In genomic region chr7:43643046-43643652, GRCm38 (mm10) we compare ENCODE assay signal across 34 mouse cellular contexts. TPM values are rescaled to one million over a fixed set of nuclear protein-coding genes. Genes with fewer than 3 reads are reported as not detected.
A peak's percentile ranks its signal among the peaks of the same experiment; 100 is the strongest.
DNase-seq lines count a peak whose midpoint lies in the region; ATAC-seq and TF ChIP-seq lines count a peak whose summit lies in the region.
"Had no signal": no experiment of that assay in that cellular context is flagged by ENCODE, and none has a peak within 500 bp of the region (broad histone marks: within the 10 kb centered on the region; RNA-seq: fewer than 3 reads in every experiment).

No protein-coding gene starts in this region.

- no peak overlapping the region for H3K4me2 ChIP-seq in liver, postnatal 0 days (ENCODE audit: low read depth, low read length)
- H3K4me2 ChIP-seq in midbrain, postnatal 0 days (ENCODE audit: low read depth, low read length, poor library complexity, severe bottlenecking) = no peak overlapping the region
- no peak overlapping the region for H3K4me2 ChIP-seq in heart, embryonic 12.5 days
- H3K4me2 ChIP-seq: forebrain, embryonic 13.5 days; hindbrain, embryonic 12.5 days; limb, embryonic 15.5 days; lung, embryonic 14.5 days; neural tube, embryonic 12.5 days had no signal

- TF ChIP-seq EP300 in liver, postnatal 0 days (IDR thresholded peaks at IDR 0.05; ENCODE audit: low read depth) = no peak

- ATAC-seq in liver, postnatal 0 days = peak; percentile 33; the same call in 1 of the 2 replicates
- no peak for ATAC-seq in midbrain, postnatal 0 days (ENCODE audit: low FRiP score)
- ATAC-seq in heart, embryonic 12.5 days (ENCODE audit: insufficient number of reproducible peaks, low FRiP score) = no peak
- ATAC-seq: forebrain, embryonic 13.5 days; intestine, postnatal 0 days had no signal

- no peaks in the 10 kb centered on the region for H3K36me3 ChIP-seq in spleen, adult 2 months (ENCODE audit: control insufficient read depth, insufficient read depth, low read length)
- H3K36me3 ChIP-seq in liver, postnatal 0 days (replicated peaks; ENCODE audit: insufficient read depth, low read length) = no peaks in the 10 kb centered on the region
- H3K36me3 ChIP-seq in small intestine, adult 2 months (ENCODE audit: control insufficient read depth, insufficient read depth, low read length) = no peaks in the 10 kb centered on the region
- H3K36me3 ChIP-seq in midbrain, postnatal 0 days (ENCODE audit: insufficient read depth, low read length) = no peaks in the 10 kb centered on the region
- no peaks in the 10 kb centered on the region for H3K36me3 ChIP-seq in heart, embryonic 12.5 days
- H3K36me3 ChIP-seq: G1E; hindbrain, embryonic 12.5 days; limb, embryonic 10.5 days; limb, embryonic 15.5 days; neural tube, embryonic 12.5 days had no signal

- DNase-seq in spleen, adult 2 months (ENCODE audit: low read depth in 1 of 2, low spot score in 2 of 2) = no peak
- DNase-seq in spleen, postnatal 10 days (ENCODE audit: low spot score in 2 of 2) = no peak
- DNase-seq in liver, postnatal 0 days = no peak
- DNase-seq in midbrain, postnatal 0 days (ENCODE audit: low spot score) = no peak
- DNase-seq in urinary bladder, postnatal 14 days (ENCODE audit: low spot score) = no peak
- DNase-seq: B cell, adult 2 months; cerebellum, adult 2 months; cerebellum, postnatal 25 days; gastrocnemius, postnatal 36 days; heart, postnatal 14 days; kidney, postnatal 14 days; layer of hippocampus, adult 9-11 months; lung, embryonic 14.5 days; midbrain, embryonic 14.5 days; right cerebral cortex, adult 18-20 months; thymus, postnatal 4 days had no signal

- peak overlapping the region; percentile 15; the same call in 1 of the 2 replicates for H3K27ac ChIP-seq in spleen, adult 2 months (ENCODE audit: insufficient read depth, low read length)
- peak overlapping the region; percentile 83 for H3K27ac ChIP-seq in bone marrow, adult 2 months (ENCODE audit: control insufficient read depth, insufficient read depth, low read depth, low read length, poor library complexity)
- H3K27ac ChIP-seq in liver, postnatal 0 days (ENCODE audit: low read depth) = peak overlapping the region; percentile 72
- peak overlapping the region; percentile 49 for H3K27ac ChIP-seq in small intestine, adult 2 months (ENCODE audit: insufficient read depth, low read depth, low read length)
- H3K27ac ChIP-seq in midbrain, postnatal 0 days (ENCODE audit: low read depth, low read length) = no peak overlapping the region
- H3K27ac ChIP-seq in heart, embryonic 12.5 days (ENCODE audit: poor library complexity, severe bottlenecking) = no peak overlapping the region
- H3K27ac ChIP-seq: forebrain, embryonic 13.5 days; hindbrain, embryonic 12.5 days; limb, embryonic 10.5 days; limb, embryonic 15.5 days; neural tube, embryonic 12.5 days had no signal

- no peaks in the 10 kb centered on the region for H3K4me1 ChIP-seq in spleen, adult 2 months (ENCODE audit: control insufficient read depth, insufficient read depth, insufficient read length)
- H3K4me1 ChIP-seq in bone marrow, adult 2 months (ENCODE audit: control insufficient read depth, insufficient read depth, low read length) = peaks cover 3% of the 10 kb centered on the region; the same call in 1 of the 2 replicates
- no peaks in the 10 kb centered on the region for H3K4me1 ChIP-seq in liver, postnatal 0 days (ENCODE audit: insufficient read depth)
- no peaks in the 10 kb centered on the region; the same call in 1 of the 2 replicates for H3K4me1 ChIP-seq in small intestine, adult 2 months (ENCODE audit: control insufficient read depth, insufficient read depth, insufficient read length, low read length)
- no peaks in the 10 kb centered on the region for H3K4me1 ChIP-seq in midbrain, postnatal 0 days (ENCODE audit: insufficient read depth, low read length)
- H3K4me1 ChIP-seq in heart, embryonic 12.5 days (replicated peaks) = no peaks in the 10 kb centered on the region
- H3K4me1 ChIP-seq: forebrain, embryonic 13.5 days; hindbrain, embryonic 12.5 days; limb, embryonic 10.5 days; limb, embryonic 15.5 days; neural tube, embryonic 12.5 days had no signal

- no peak overlapping the region for H3K4me3 ChIP-seq in spleen, adult 2 months (ENCODE audit: extremely low read depth, insufficient read depth, insufficient read length)
- no peak overlapping the region for H3K4me3 ChIP-seq in bone marrow, adult 2 months (replicated peaks; ENCODE audit: control insufficient read depth, low read depth, low read length)
- no peak overlapping the region for H3K4me3 ChIP-seq in liver, postnatal 0 days (ENCODE audit: low read depth, low read length)
- H3K4me3 ChIP-seq in small intestine, adult 2 months (ENCODE audit: low read depth, low read length) = no peak overlapping the region
- H3K4me3 ChIP-seq in midbrain, postnatal 0 days (ENCODE audit: low read depth, low read length) = no peak overlapping the region
- H3K4me3 ChIP-seq in heart, embryonic 12.5 days = no peak overlapping the region
- H3K4me3 ChIP-seq: forebrain, embryonic 13.5 days; hindbrain, embryonic 12.5 days; limb, embryonic 10.5 days; limb, embryonic 15.5 days; myocyte; neural tube, embryonic 12.5 days had no signal

- H3K9ac ChIP-seq in liver, postnatal 0 days (replicated peaks) = no peak overlapping the region
- no peak overlapping the region for H3K9ac ChIP-seq in midbrain, postnatal 0 days (replicated peaks; ENCODE audit: low read length, poor library complexity, severe bottlenecking)
- H3K9ac ChIP-seq in heart, embryonic 12.5 days = no peak overlapping the region
- H3K9ac ChIP-seq: forebrain, embryonic 13.5 days; hindbrain, embryonic 12.5 days; limb, embryonic 15.5 days; lung, embryonic 14.5 days; neural tube, embryonic 12.5 days had no signal

- no peaks in the 10 kb centered on the region for H3K9me3 ChIP-seq in liver, postnatal 0 days (ENCODE audit: low read length)
- no peaks in the 10 kb centered on the region for H3K9me3 ChIP-seq in midbrain, postnatal 0 days (ENCODE audit: low read length)
- H3K9me3 ChIP-seq in heart, embryonic 12.5 days (replicated peaks) = no peaks in the 10 kb centered on the region
- H3K9me3 ChIP-seq: forebrain, embryonic 13.5 days; G1E; hindbrain, embryonic 12.5 days; limb, embryonic 10.5 days; limb, embryonic 15.5 days; neural tube, embryonic 12.5 days had no signal

- WGBS in spleen, adult 2 months = 73% methylated on average over 17 of the region's 17 CpGs
- WGBS in bone marrow, adult 2 months = 52% methylated on average over 17 of the region's 17 CpGs
- 62% methylated on average over 17 of the region's 17 CpGs for WGBS in liver, postnatal 0 days (ENCODE audit: insufficient replicate concordance)
- 81% methylated on average over 17 of the region's 17 CpGs for whole genome bisulfite sequencing in small intestine, adult 2 months
- WGBS in midbrain, postnatal 0 days = 81% methylated on average over 17 of the region's 17 CpGs
- WGBS in heart, embryonic 12.5 days = 70% methylated on average over 17 of the region's 17 CpGs

- TF ChIP-seq CTCF in spleen, adult 2 months (IDR thresholded peaks at IDR 0.05; ENCODE audit: extremely low read depth, insufficient read depth, insufficient read length, insufficient replicate concordance) = no peak
- no peak for TF ChIP-seq CTCF in bone marrow, adult 2 months (IDR thresholded peaks at IDR 0.05; ENCODE audit: control insufficient read depth, insufficient read depth, low read length)
- TF ChIP-seq CTCF in liver, postnatal 0 days (IDR thresholded peaks at IDR 0.05; ENCODE audit: low read depth) = no peak
- no peak for TF ChIP-seq CTCF in small intestine, adult 2 months (IDR thresholded peaks at IDR 0.05; ENCODE audit: extremely low read depth, insufficient read length, insufficient replicate concordance, low read depth, low read length)
- no peak for TF ChIP-seq CTCF in midbrain, postnatal 0 days (IDR thresholded peaks at IDR 0.05)

- no peak for TF ChIP-seq POLR2A in spleen, adult 2 months (IDR thresholded peaks at IDR 0.05; ENCODE audit: low read depth, low read length)
- no peak for TF ChIP-seq POLR2A in bone marrow, adult 2 months (IDR thresholded peaks at IDR 0.05; ENCODE audit: borderline replicate concordance, control insufficient read depth, low read depth, low read length)
- TF ChIP-seq POLR2A in small intestine, adult 2 months (IDR thresholded peaks at IDR 0.05; ENCODE audit: low read depth, low read length) = no peak

- no peaks in the 10 kb centered on the region for H3K27me3 ChIP-seq in spleen, adult 2 months (ENCODE audit: control insufficient read depth, insufficient read depth, low read length)
- H3K27me3 ChIP-seq in liver, postnatal 0 days (ENCODE audit: insufficient read depth, low read length) = no peaks in the 10 kb centered on the region
- no peaks in the 10 kb centered on the region for H3K27me3 ChIP-seq in small intestine, adult 2 months (ENCODE audit: control insufficient read depth, insufficient read depth, low read length)
- no peaks in the 10 kb centered on the region for H3K27me3 ChIP-seq in midbrain, postnatal 0 days (ENCODE audit: insufficient read depth, low read length)
- H3K27me3 ChIP-seq in heart, embryonic 12.5 days (replicated peaks) = no peaks in the 10 kb centered on the region
- H3K27me3 ChIP-seq: forebrain, embryonic 13.5 days; hindbrain, embryonic 12.5 days; limb, embryonic 15.5 days; neural tube, embryonic 12.5 days had no signal

RNA-seq across cellular contexts. Expression of gene Ceacam18, which starts 8.6 kb away (rescaled TPM):
- not detected in 2 replicates for polyA plus RNA-seq in spleen, adult 2 months (2012; rRNA removed)
- not detected in 2 replicates for polyA plus RNA-seq in bone marrow, adult 2 months (2011; ENCODE audit: insufficient read depth, insufficient read length, low replicate concordance, missing spikeins)
- 0.14 TPM in 1 of 2 replicates, not detected in the other for polyA plus RNA-seq in liver, postnatal 0 days (2015; fragmentation: Nextera tagmentation; extraction: Ambion mirVana)
- polyA plus RNA-seq in small intestine, adult 2 months (2012; rRNA removed) = 42.7 and 57.8 TPM in 2 replicates
- not detected in 2 replicates for total RNA-seq in midbrain, postnatal 0 days (2014; rRNA removed)
- not detected in 2 replicates for polyA plus RNA-seq in midbrain, postnatal 0 days (2015; fragmentation: Nextera tagmentation; extraction: Ambion mirVana)
- not detected in 2 replicates for polyA plus RNA-seq in heart, embryonic 12.5 days (2016; fragmentation: Nextera tagmentation; extraction: Ambion mirVana)
- total RNA-seq: adrenal gland, postnatal 25 days; gastrocnemius, adult 18-20 months; gastrocnemius, postnatal 36 days; heart, adult 8-10 months; heart, postnatal 14 days had no signal
- polyA plus RNA-seq: embryonic facial prominence, embryonic 11.5 days; forebrain, embryonic 13.5 days; G1E; heart, embryonic 14.5 days; hindbrain, embryonic 12.5 days; limb, embryonic 10.5 days; limb, embryonic 15.5 days; lung, embryonic 14.5 days; midbrain, embryonic 14.5 days; myocyte; neural tube, embryonic 12.5 days; stomach, embryonic 14.5 days had no signal

RNA-seq across cellular contexts. Expression of gene Siglece, which starts 16.8 kb away (rescaled TPM):
- 23.3 and 25.6 TPM in 2 replicates for polyA plus RNA-seq in spleen, adult 2 months (2012; rRNA removed)
- 14.5 and 24.2 TPM in 2 replicates for polyA plus RNA-seq in bone marrow, adult 2 months (2011; ENCODE audit: insufficient read depth, insufficient read length, low replicate concordance, missing spikeins)
- polyA plus RNA-seq in liver, postnatal 0 days (2015; fragmentation: Nextera tagmentation; extraction: Ambion mirVana) = 5.1 and 5.8 TPM in 2 replicates
- 2.2 and 3.0 TPM in 2 replicates for polyA plus RNA-seq in small intestine, adult 2 months (2012; rRNA removed)
- not detected in 2 replicates for total RNA-seq in midbrain, postnatal 0 days (2014; rRNA removed)
- 0.43 TPM in 1 of 2 replicates, not detected in the other for polyA plus RNA-seq in midbrain, postnatal 0 days (2015; fragmentation: Nextera tagmentation; extraction: Ambion mirVana)
- polyA plus RNA-seq in heart, embryonic 12.5 days (2016; fragmentation: Nextera tagmentation; extraction: Ambion mirVana) = 0.19 and 0.27 TPM in 2 replicates
- polyA plus RNA-seq: embryonic facial prominence, embryonic 11.5 days; G1E; myocyte had no signal

RNA-seq across cellular contexts. Expression of gene Ctu1, which starts 28.7 kb away (rescaled TPM):
- polyA plus RNA-seq in spleen, adult 2 months (2012; rRNA removed) = 8.9 and 11.4 TPM in 2 replicates
- 2.4 and 3.6 TPM in 2 replicates for polyA plus RNA-seq in bone marrow, adult 2 months (2011; ENCODE audit: insufficient read depth, insufficient read length, low replicate concordance, missing spikeins)
- polyA plus RNA-seq in liver, postnatal 0 days (2015; fragmentation: Nextera tagmentation; extraction: Ambion mirVana) = 3.2 and 4.5 TPM in 2 replicates
- polyA plus RNA-seq in small intestine, adult 2 months (2012; rRNA removed) = 7.6 and 9.7 TPM in 2 replicates
- total RNA-seq in midbrain, postnatal 0 days (2014; rRNA removed) = 36.7 and 40.4 TPM in 2 replicates
- 21.2 and 21.6 TPM in 2 replicates for polyA plus RNA-seq in midbrain, postnatal 0 days (2015; fragmentation: Nextera tagmentation; extraction: Ambion mirVana)
- 7.0 TPM in 2 replicates for polyA plus RNA-seq in heart, embryonic 12.5 days (2016; fragmentation: Nextera tagmentation; extraction: Ambion mirVana)

RNA-seq across cellular contexts. Expression of gene Zfp819, which starts 36.2 kb away (rescaled TPM):
- polyA plus RNA-seq in spleen, adult 2 months (2012; rRNA removed) = 0.06 TPM in 1 of 2 replicates, not detected in the other
- polyA plus RNA-seq in bone marrow, adult 2 months (2011; ENCODE audit: insufficient read depth, insufficient read length, low replicate concordance, missing spikeins) = 1.6 TPM in 1 of 2 replicates, not detected in the other
- polyA plus RNA-seq in liver, postnatal 0 days (2015; fragmentation: Nextera tagmentation; extraction: Ambion mirVana) = not detected in 2 replicates
- polyA plus RNA-seq in small intestine, adult 2 months (2012; rRNA removed) = 0.05 TPM in 1 of 2 replicates, not detected in the other
- 1.3 and 1.6 TPM in 2 replicates for total RNA-seq in midbrain, postnatal 0 days (2014; rRNA removed)
- 0.23 and 0.49 TPM in 2 replicates for polyA plus RNA-seq in midbrain, postnatal 0 days (2015; fragmentation: Nextera tagmentation; extraction: Ambion mirVana)
- polyA plus RNA-seq in heart, embryonic 12.5 days (2016; fragmentation: Nextera tagmentation; extraction: Ambion mirVana) = not detected in 2 replicates
- total RNA-seq: adrenal gland, postnatal 25 days; gastrocnemius, adult 18-20 months; gastrocnemius, postnatal 36 days; heart, adult 8-10 months; heart, postnatal 14 days; left cerebral cortex, postnatal 10 days had no signal
- polyA plus RNA-seq: G1E; heart, embryonic 14.5 days; intestine, postnatal 0 days; limb, embryonic 15.5 days; myocyte had no signal

RNA-seq across cellular contexts. Expression of gene Klk14, which starts 47.1 kb away (rescaled TPM):
- not detected in 2 replicates for polyA plus RNA-seq in spleen, adult 2 months (2012; rRNA removed)
- polyA plus RNA-seq in bone marrow, adult 2 months (2011; ENCODE audit: insufficient read depth, insufficient read length, low replicate concordance, missing spikeins) = not detected in 2 replicates
- polyA plus RNA-seq in liver, postnatal 0 days (2015; fragmentation: Nextera tagmentation; extraction: Ambion mirVana) = not detected in 2 replicates
- polyA plus RNA-seq in small intestine, adult 2 months (2012; rRNA removed) = 0.09 TPM in 1 of 2 replicates, not detected in the other
- total RNA-seq in midbrain, postnatal 0 days (2014; rRNA removed) = not detected in 2 replicates
- polyA plus RNA-seq in midbrain, postnatal 0 days (2015; fragmentation: Nextera tagmentation; extraction: Ambion mirVana) = not detected in 2 replicates
- polyA plus RNA-seq in heart, embryonic 12.5 days (2016; fragmentation: Nextera tagmentation; extraction: Ambion mirVana) = not detected in 2 replicates
- total RNA-seq: adrenal gland, postnatal 25 days; G1E; gastrocnemius, adult 18-20 months; gastrocnemius, postnatal 36 days; heart, postnatal 14 days; left cerebral cortex, postnatal 10 days had no signal
- polyA plus RNA-seq: cerebellum, adult 2 months; embryonic facial prominence, embryonic 11.5 days; forebrain, embryonic 13.5 days; G1E; heart, embryonic 14.5 days; hindbrain, embryonic 12.5 days; limb, embryonic 10.5 days; limb, embryonic 15.5 days; lung, embryonic 14.5 days; midbrain, embryonic 14.5 days; myocyte; neural tube, embryonic 12.5 days had no signal

Comparison
In these comparisons a context has a peak if more than half of its experiments do, and no peak if none do; other contexts are left out.
1. H3K27ac ChIP-seq: peak in spleen, adult 2 months (single experiment), bone marrow, adult 2 months (single experiment), liver, postnatal 0 days (single experiment) and small intestine, adult 2 months (single experiment); none in midbrain, postnatal 0 days (single experiment) and heart, embryonic 12.5 days (single experiment).
2. RNA of gene Ceacam18, which starts 8.6 kb away (polyA plus RNA-seq): 42.7 to 57.8 TPM in small intestine, adult 2 months; 0.14 TPM in liver, postnatal 0 days, not detected in midbrain, postnatal 0 days, not detected in spleen, adult 2 months, not detected in bone marrow, adult 2 months and not detected in heart, embryonic 12.5 days; every median in the first group is over 10 times any median in the second.